Mouse (Mus musculus) spleen, adult 2 months (tissue): ENCODE measurements around the gene Psmd11. TPM values are rescaled to one million over a fixed set of nuclear protein-coding genes. Genes with fewer than 3 reads are reported as not detected.

Source experiments
- DNase-seq, 2 experiments: peaks; one replicate each; pipeline versions ENCODE4 v3.0.0 to v3.0.0-alpha.2; 2012 to 2021; ENCODE audit warnings: low spot score in 2 of 2, low read depth in 1 of 2
- H3K27ac ChIP-seq: fragments of 200-500 bp; 2 replicates; pipeline ENCODE4 v1.5.1; 2012; ENCODE audit warnings: low read length, inconsistent platforms; ENCODE audit not compliant: insufficient read depth
- H3K27me3 ChIP-seq: fragments of 200-500 bp; 2 replicates; pipeline ENCODE4 v1.6.1; 2012; ENCODE audit warnings: mild to moderate bottlenecking, moderate library complexity, low read length, inconsistent platforms; ENCODE audit not compliant: control insufficient read depth, insufficient read depth
- H3K36me3 ChIP-seq: fragments of 200-500 bp; 2 replicates; pipeline ENCODE4 v1.6.1; 2012; ENCODE audit warnings: mild to moderate bottlenecking, low read length, inconsistent platforms; ENCODE audit not compliant: control insufficient read depth, insufficient read depth
- H3K4me1 ChIP-seq: fragments of 200-500 bp; 2 replicates; pipeline ENCODE4 v1.6.1; 2011; ENCODE audit warnings: inconsistent platforms; ENCODE audit not compliant: control insufficient read depth, insufficient read depth, insufficient read length
- H3K4me3 ChIP-seq: fragments of 200-500 bp; 2 replicates; pipeline ENCODE4 v1.5.1; 2011; ENCODE audit warnings: mild to moderate bottlenecking, inconsistent platforms; ENCODE audit not compliant: insufficient read depth, insufficient read length; ENCODE audit errors: extremely low read depth
- CTCF ChIP-seq: fragments of 200-500 bp; IDR thresholded peaks from 2 replicates; pipeline ENCODE4 v1.5.1; 2011; ENCODE audit warnings: mild to moderate bottlenecking, inconsistent platforms; ENCODE audit not compliant: insufficient read depth, insufficient read length, insufficient replicate concordance; ENCODE audit errors: extremely low read depth
- POLR2A ChIP-seq: fragments of 200-500 bp; IDR thresholded peaks from 2 replicates; pipeline ENCODE4 v1.6.1; 2011; ENCODE audit warnings: low read depth, low read length, inconsistent platforms
- WGBS: fragments of 180-500 bp; shearing (Covaris S2); methylation state at CpG from one replicate; pipeline ENCODE4 v1.1.7; 2018; 5-methylcytosine and 5-hydroxymethylcytosine counted together
- polyA plus RNA-seq: library from polyadenylated mRNA; depleted of rRNA; stranded (reverse); fragments of >200 nt; gene quantifications from 2 replicates; pipeline ENCODE4 v1.2.3, GENCODE M21; 2012

Gene Psmd11
- polyA plus RNA-seq, 1 experiment: 21.3 TPM

- Histone ChIP-seq H3K4me3 (no peak overlapping the region), H3K27me3 (no peaks in the 10 kb centered on the region), H3K36me3 (no peaks in the 10 kb centered on the region), H3K4me1 (peaks cover 44% of the 10 kb centered on the region; the same call in 1 of the 2 replicates), H3K27ac (no peak overlapping the region)
- 44% methylated on average over 3 of the region's 3 CpGs for WGBS
- no peak for TF ChIP-seq POLR2A
- TF ChIP-seq CTCF: no peak
- DNase-seq: no peak
These were observed 77.2 kb downstream of the Psmd11 start for GRCm38 (mm10) chr11:80505581-80505980.

- Histone ChIP-seq H3K27me3 (no peaks in the 10 kb centered on the region), H3K27ac (no peak overlapping the region), H3K36me3 (no peaks in the 10 kb centered on the region), H3K4me3 (no peak overlapping the region), H3K4me1 (peaks cover 45% of the 10 kb centered on the region; the same call in 1 of the 2 replicates)
- TF ChIP-seq CTCF (no peak), POLR2A (no peak)
- no peak for DNase-seq
These were observed 78.1 kb downstream of the Psmd11 start for GRCm38 (mm10) chr11:80506483-80506882.

- 52% methylated on average over 6 of the region's 6 CpGs for WGBS
- H3K4me1 ChIP-seq: peaks cover 53% of the 10 kb centered on the region; the same call in 1 of the 2 replicates
- DNase-seq: peak in 1 of 2 experiments; percentile 45
- no peaks in the 10 kb centered on the region for H3K36me3 ChIP-seq
- peak overlapping the region; percentile 52; the same call in 1 of the 2 replicates for H3K4me3 ChIP-seq
- peak overlapping the region; percentile 99 for H3K27ac ChIP-seq
- no peaks in the 10 kb centered on the region for H3K27me3 ChIP-seq
- TF ChIP-seq CTCF (no peak), POLR2A (no peak)
These were observed 79.4 kb downstream of the Psmd11 start for GRCm38 (mm10) chr11:80507791-80508190.

GRCm38 (mm10) chr11:80508361-80509175 lies 80.2 kb downstream of the Psmd11 start:
- peaks cover 59% of the 10 kb centered on the region for H3K4me1 ChIP-seq
- no peak for TF ChIP-seq CTCF
- peak; percentile 70; the same call in 1 of the 2 replicates for TF ChIP-seq POLR2A
- H3K27me3 ChIP-seq: no peaks in the 10 kb centered on the region
- H3K4me3 ChIP-seq: peak overlapping the region; percentile 54
- 6% methylated on average over 19 of the region's 19 CpGs for WGBS
- peak overlapping the region; percentile 99 for H3K27ac ChIP-seq
- H3K36me3 ChIP-seq: no peaks in the 10 kb centered on the region
- peak; percentile 68 to 76 for DNase-seq

- Histone ChIP-seq H3K4me1 (peaks cover 59% of the 10 kb centered on the region), H3K27me3 (no peaks in the 10 kb centered on the region), H3K27ac (peak overlapping the region; percentile 99), H3K36me3 (no peaks in the 10 kb centered on the region), H3K4me3 (peak overlapping the region; percentile 54)
- no peak for DNase-seq
- TF ChIP-seq POLR2A (no peak), CTCF (no peak)
- 43% methylated on average over 5 of the region's 5 CpGs for WGBS
These were observed 80.7 kb downstream of the Psmd11 start for GRCm38 (mm10) chr11:80509176-80509506.

- 77% methylated on average over 10 of the region's 10 CpGs for WGBS
- Histone ChIP-seq H3K27me3 (no peaks in the 10 kb centered on the region), H3K27ac (peak overlapping the region; percentile 52), H3K4me1 (peaks cover 49% of the 10 kb centered on the region), H3K4me3 (no peak overlapping the region), H3K36me3 (no peaks in the 10 kb centered on the region)
- TF ChIP-seq POLR2A (no peak), CTCF (no peak)
- DNase-seq: no peak
These were observed 81.7 kb downstream of the Psmd11 start for GRCm38 (mm10) chr11:80510124-80510523.

- Histone ChIP-seq H3K4me1 (peaks cover 36% of the 10 kb centered on the region), H3K27ac (peak overlapping the region; percentile 60), H3K36me3 (no peaks in the 10 kb centered on the region), H3K4me3 (no peak overlapping the region), H3K27me3 (no peaks in the 10 kb centered on the region)
- WGBS: 32% methylated on average over 19 of the region's 19 CpGs
- TF ChIP-seq POLR2A: no peak
- no peak for TF ChIP-seq CTCF
- DNase-seq: no peak
These were observed 84.1 kb downstream of the Psmd11 start for GRCm38 (mm10) chr11:80512313-80513056.
